Mouse (Mus musculus) thymus, postnatal 0 days (tissue): Measurements from ENCODE around the gene Lce1d. TPM values are rescaled to one million over a fixed set of nuclear protein-coding genes. Genes with fewer than 3 reads are reported as not detected.
"Not testable (repeated sequence)": the region's sequence is repeated elsewhere in the genome, so short reads cannot be mapped to it uniquely, and the experiment has no call there.

Source experiments
- DNase-seq: peaks from one replicate; pipeline ENCODE4 v3.0.0-alpha.2; 2015; ENCODE audit warnings: low spot score
- polyA plus RNA-seq: library from polyadenylated mRNA; unstranded; fragments of >200 nt; fragmentation: Nextera tagmentation; extraction: Ambion mirVana; gene quantifications from 2 replicates; pipeline ENCODE4 v1.2.1, GENCODE M21; 2015

The Lce1d gene
- not detected in 2 replicates for polyA plus RNA-seq

DNA sequence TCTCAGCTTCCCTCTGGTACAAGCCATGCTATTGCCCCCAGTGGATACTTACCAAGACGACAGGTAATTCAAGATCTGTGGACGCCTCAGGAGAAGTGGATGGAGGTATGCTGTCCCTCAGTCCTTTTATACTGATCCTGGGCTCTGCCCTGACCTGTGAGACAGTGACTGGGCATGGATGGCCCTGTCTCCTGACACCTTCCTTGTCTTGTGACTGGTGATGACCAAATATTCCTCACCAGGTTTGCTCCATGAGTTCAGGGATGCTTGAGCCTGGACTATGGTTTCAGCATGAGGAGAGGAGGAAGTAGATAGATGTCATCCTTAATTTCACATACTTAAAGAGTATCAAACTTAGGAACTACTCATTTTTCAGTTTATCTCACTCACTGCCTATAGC is at the start of gene Lce1d:
Gene Lce1d, minus strand, starts transcription at position 101 of the 400 bp plus-strand sequence.
- no peak for DNase-seq

DNA sequence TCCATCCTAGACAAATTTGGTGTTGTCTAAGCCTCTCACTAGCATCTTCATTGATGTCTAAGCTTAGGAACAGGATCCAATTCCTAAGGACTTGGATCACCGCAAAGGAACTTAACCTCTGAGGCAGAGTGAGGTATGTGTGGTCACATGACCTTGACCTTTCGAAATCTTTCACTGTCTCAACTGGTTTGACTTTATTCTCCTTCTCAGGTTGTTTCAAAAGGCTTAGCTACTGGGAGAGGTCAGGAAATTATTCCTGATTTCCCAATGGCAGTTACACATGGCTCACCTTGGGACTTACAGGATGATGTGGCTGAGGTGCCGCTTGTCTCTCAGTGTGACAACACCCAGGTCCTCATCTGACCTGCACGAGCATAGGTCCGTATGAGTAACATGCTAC is 35.6 kb upstream of the Lce1d start:
- no peak for DNase-seq

DNA sequence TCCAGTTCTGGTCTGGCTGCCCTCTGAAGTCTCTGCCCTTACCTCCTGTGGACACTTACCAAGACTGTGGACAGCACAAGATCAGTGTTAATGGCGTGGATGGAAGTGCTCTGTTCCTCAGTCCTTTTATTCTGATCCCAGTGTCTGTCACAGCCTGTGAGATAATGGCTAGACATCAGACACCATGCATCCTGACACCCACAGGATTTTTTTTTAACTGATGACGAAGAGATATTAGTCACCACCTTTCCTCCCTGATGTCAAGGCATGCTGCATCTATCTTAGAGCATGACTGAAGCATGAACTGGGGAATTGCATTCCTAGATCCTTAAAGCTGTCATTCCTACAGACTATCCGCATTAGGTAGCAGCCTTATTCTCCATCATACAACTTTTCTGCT is 33.2 kb upstream of the Lce1d start, which contains the start of gene Lce1f:
Gene Lce1f, minus strand, starts transcription at position 101 of the 400 bp plus-strand sequence.
- DNase-seq: no peak

DNA sequence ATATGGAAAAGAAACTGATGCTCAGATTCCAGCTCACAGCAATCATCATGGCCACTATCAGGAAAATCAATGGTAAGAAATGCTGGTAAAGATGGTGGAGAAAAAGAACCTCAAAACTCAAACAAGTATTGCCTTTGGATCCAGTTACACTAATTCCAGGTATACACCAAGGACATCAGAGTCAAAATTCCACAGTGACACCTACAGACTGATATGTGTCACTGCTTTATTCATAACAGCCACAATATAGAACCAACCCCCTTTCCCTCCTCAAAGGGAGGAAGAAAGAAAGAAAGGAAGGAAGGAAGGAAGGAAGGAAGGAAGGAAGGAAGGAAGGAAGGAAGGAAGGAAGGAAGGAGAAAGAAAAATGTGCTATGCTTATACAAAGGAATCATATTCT is 28.1 kb upstream of the Lce1d start:
- DNase-seq: no peak

DNA sequence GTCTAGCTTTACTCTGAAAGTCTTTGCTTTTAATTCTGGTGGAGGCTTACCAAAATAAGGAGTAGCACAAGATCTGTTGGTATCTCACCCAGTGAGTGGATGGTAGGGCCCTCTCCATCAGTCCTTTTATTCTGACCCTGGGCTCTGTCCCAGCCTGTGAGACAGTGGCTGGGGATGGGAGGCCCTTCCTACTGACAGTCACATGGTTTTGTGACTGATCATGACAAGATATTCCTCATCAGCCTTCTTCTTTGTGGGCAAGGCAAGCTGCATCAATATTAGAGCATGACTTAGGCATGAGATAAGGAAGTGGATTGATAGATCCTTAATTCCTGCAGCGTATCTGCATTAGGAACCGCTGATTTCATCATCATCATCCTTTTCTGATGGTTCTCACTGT is 22.0 kb upstream of the Lce1d start, which contains the start of gene Lce1e:
Gene Lce1e, minus strand, starts transcription at position 101 of the 400 bp plus-strand sequence.
- no peak for DNase-seq

DNA sequence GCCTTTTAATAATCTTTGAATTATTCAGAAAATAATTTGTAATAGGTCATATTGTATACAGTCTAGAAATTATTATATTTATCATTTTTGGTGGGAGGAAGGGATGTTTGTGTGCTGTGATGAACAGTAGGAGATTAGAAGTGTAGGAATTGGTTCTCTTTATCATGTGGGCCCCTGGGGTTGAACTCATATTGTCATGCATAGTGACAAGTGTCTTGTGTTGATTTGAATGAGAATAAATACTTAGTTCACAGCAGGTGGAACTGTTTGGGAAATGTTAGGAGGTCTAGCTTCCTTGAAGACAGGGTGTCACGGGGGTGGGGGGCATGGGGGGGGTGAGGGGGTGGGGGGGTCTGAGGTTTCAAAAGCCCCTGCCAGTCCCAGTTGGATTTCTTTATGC is 7.6 kb upstream of the Lce1d start:
- DNase-seq: no peak

DNA sequence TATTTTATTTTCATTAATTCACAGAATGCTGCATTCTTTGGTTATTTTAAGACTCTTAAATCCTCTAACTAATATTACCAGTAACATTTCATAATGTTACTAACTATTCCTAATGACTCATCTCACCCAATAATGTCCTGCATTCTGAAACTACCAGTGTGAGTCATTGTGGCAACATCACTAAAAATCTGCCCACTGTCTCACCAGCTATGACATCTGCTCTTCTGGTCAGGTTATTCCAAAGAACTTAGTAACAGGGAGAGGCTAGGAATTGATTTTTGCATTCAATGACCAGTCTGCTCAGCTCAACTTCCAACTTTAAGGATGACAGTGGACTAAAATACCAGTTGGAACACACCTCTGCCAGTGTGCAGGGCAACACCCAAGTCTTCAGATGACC is 4.7 kb upstream of the Lce1d start:
- DNase-seq: no peak

DNA sequence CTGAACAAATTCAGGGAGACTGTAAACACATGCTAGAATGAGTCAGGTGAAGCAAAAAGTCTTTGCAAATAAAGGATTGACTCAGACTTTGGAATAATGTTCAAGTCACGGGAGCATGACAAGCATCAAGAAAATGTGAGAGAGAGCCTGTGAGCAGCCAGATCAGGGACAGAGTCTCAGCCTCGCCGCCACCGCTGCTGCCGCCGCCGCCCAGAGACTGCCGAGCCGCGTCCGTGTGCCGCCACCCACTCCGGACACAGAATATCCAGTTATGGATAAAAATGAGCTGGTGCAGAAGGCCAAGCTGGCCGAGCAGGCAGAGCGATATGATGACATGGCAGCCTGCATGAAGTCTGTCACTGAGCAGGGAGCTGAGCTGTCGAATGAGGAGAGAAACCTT is 2.1 kb upstream of the Lce1d start:
- not testable (repeated sequence) for DNase-seq

DNA sequence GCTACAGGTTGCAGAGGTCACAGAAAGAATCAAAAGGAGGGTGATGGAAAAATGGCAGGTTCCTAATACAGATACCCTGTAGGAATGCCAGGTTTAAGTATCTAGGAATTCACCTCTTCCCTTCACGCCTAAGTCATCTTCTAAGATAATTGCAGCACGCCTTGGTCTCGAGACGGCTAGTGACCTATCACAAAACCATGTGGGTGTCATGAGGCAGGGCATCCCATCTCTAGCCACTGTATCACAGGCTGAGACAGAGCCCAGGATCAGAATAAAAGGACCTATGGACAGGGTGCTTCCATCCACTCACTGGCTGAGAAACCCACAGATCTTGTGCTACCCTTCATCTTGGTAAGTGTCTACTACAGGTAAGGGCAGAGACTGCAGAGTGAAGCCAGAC is 8.1 kb downstream of the Lce1d start, which contains the start of gene Lce1c:
Gene Lce1c, plus strand, starts transcription at position 301 of the 400 bp plus-strand sequence.
- DNase-seq: no peak

DNA sequence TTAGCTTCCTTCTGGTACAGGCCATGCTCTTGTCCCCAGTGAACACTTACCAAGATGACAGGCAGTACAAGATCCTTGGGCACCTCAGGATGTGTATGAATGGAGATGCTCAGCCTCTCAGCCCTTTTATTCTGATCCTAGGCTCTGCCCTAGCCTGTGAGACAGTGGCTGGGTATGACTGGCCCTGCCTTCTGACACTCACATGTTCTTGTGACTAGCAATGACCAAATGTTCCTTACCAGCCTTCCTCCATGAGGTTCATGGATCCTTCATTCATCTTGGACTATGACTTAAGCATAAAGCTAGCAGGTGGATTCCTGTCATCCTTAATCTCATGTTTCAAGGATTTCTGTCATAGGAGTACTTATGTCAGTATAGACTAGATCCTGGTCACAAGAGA is 16.8 kb downstream of the Lce1d start, which contains the start of gene Lce1a2:
Gene Lce1a2, minus strand, starts transcription at position 101 of the 400 bp plus-strand sequence.
- no peak for DNase-seq

DNA sequence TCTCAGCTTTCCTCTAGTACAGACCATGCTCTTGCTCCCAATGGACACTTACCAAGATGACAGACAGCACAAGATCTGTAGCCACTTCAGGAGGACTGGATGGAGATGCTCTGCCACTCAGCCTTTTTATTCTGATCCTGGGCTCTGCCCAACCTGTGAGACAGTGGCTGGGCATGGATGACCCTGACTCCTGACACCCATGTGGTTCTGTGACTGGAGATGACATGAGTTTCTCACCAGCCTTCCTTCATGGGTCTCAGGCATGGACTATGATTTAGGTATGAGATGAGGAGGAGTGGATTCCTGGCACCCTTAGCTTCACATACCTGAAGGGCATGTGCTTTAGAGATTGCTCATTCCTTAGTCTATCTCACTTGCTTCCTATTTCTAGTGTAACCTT is 30.2 kb downstream of the Lce1d start, which contains the start of gene Lce1b:
Gene Lce1b, minus strand, starts transcription at position 101 of the 400 bp plus-strand sequence.
- DNase-seq: no peak

DNA sequence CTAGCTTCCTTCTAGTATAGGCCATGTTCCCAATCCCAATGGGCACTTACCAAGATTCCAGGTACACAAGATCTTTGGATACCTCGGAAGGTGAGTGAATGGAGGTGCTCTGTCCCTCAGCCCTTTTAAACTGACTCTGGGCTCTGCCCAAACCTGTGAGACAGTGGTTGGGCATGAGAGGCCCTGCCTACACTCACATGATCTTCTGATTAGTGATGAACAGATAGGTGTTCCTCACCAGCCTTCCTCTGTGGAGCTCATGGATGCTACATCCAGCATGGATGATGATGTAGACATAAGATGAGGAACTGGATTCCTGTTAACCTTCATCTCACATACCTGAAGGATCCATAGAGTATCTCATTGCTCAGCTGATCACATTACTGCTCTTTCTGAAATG is 38.8 kb downstream of the Lce1d start, which contains the start of gene Lce1a1:
Gene Lce1a1, minus strand, starts transcription at position 101 of the 400 bp plus-strand sequence.
- DNase-seq: no peak

DNA sequence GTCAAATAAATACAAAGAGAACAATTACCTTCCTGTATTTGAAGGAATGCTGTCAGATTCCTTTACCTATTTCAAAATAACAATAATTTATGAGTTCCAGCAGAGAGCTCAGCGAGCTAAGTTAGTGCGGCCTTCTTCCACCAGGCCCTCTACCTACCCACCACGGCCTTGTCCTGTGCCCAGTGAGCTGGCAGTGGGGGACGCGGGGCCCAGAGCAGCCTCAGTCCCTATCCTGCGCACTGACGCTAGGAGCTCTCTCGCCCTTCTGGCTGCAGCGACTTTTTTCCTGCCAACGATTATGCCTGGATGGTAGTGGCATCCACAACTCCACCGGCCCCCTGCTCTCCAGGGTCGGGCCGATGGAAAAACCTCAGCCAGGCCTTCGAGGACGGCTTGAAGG is 47.2 kb downstream of the Lce1d start:
- DNase-seq: no peak

DNA sequence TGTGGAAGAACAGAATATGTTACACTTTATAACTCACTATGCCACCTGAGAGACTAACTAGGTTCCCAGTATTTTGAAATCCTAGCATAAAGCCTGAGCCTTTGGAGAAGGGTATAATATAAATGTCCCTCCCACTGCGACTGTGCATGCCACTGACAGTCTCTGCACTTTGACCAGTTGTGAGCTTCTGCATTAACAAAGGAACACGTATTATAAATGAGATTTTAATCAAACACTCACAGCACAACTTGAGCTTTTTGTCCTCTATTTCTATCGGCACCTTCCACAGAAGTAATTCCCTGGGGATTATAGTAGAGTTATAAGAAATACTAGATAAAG is 48.4 kb downstream of the Lce1d start:
- no peak for DNase-seq

DNA sequence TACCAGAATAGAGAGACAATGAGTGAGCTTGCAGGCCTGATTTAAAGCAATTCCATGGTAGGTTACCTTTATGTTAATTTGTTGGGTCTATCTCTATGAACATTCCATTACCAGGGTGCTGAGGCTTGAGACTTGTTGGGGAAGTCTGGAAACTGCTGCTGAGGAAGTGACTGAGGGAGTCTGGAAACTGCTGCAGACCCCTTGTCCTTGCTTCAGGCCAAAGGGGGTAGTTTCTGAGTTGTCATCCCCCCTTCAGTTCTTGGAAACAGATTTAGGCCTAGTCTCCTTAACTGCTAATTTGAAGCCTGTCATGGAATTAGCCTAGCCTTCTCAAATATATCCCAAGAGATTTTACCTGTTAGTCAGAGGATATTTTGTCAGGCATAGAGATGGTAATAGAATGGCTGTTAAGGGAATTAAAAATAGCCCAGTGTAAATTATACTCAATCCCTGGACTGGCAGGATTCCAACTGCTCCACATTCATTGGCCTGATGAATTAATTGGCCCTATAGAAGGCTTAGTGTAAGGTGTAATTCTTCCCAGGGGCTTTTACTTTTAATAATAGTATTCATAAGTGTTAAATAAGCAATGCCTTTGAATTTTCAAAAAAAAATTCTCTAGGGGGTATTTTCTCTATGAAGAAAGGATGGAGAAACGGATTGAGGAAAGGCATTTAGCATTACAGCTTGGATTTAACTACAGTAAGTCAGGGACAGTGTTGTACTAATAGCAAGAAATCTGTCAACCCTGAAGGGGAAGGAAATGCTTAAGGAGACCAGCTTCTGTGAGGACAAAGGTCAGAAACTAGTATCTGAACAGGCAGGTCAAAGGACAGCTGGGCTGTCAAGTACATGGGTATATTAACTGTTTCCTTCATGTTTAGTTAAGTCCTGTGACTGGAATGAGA is 49.0 kb downstream of the Lce1d start:
- DNase-seq: no peak

Other genes starting within 250 kb of the Lce1d start
- 0.68 and 1.1 TPM in 2 replicates for gene Sprr1b, start 248.4 kb downstream of the Lce1d start, polyA plus RNA-seq
- gene Sprr3, start 228.5 kb downstream of the Lce1d start, polyA plus RNA-seq: 1.4 TPM in 1 of 2 replicates, not detected in the other
- 14.9 and 17.7 TPM in 2 replicates for gene Sprr1a, start 201.3 kb downstream of the Lce1d start, polyA plus RNA-seq
- gene Sprr4, start 186.7 kb downstream of the Lce1d start, polyA plus RNA-seq: 1.1 TPM in 1 of 2 replicates, not detected in the other
- 0.46 TPM in 1 of 2 replicates, not detected in the other for gene 2310046K23Rik, start 152.7 kb downstream of the Lce1d start, polyA plus RNA-seq
- 0.14 and 0.25 TPM in 2 replicates for gene Ivl, start 113.5 kb downstream of the Lce1d start, polyA plus RNA-seq
- gene Smcp, start 98.2 kb downstream of the Lce1d start, polyA plus RNA-seq: 0.16 TPM in 1 of 2 replicates, not detected in the other
- not detected in 2 replicates for gene 2210017I01Rik, start 79.7 kb downstream of the Lce1d start, polyA plus RNA-seq
- not detected in 2 replicates for gene Lce6a, start 65.5 kb downstream of the Lce1d start, polyA plus RNA-seq
- gene Lce1a1, start 38.9 kb downstream of the Lce1d start, polyA plus RNA-seq: 0.34 TPM in 1 of 2 replicates, not detected in the other
- gene Lce1b, start 30.3 kb downstream of the Lce1d start, polyA plus RNA-seq: not detected in 2 replicates
- gene Lce1a2, start 16.9 kb downstream of the Lce1d start, polyA plus RNA-seq: 0.20 and 0.49 TPM in 2 replicates
- not detected in 2 replicates for gene Lce1c, start 8.0 kb downstream of the Lce1d start, polyA plus RNA-seq
- 0.27 and 0.39 TPM in 2 replicates for gene Lce1e, start 21.9 kb upstream of the Lce1d start, polyA plus RNA-seq
- gene Lce1f, start 33.1 kb upstream of the Lce1d start, polyA plus RNA-seq: not detected in 2 replicates
- gene Gm38119, start 51.9 kb upstream of the Lce1d start, polyA plus RNA-seq: not detected in 2 replicates
- gene Lce1g, start 65.1 kb upstream of the Lce1d start, polyA plus RNA-seq: 0.14 TPM in 1 of 2 replicates, not detected in the other
- 0.21 and 0.50 TPM in 2 replicates for gene Lce1h, start 77.9 kb upstream of the Lce1d start, polyA plus RNA-seq
- gene Lce1i, start 91.7 kb upstream of the Lce1d start, polyA plus RNA-seq: 0.24 and 0.26 TPM in 2 replicates
- 1.4 and 1.5 TPM in 2 replicates for gene Lce1j, start 103.3 kb upstream of the Lce1d start, polyA plus RNA-seq
- not detected in 2 replicates for gene Lce1k, start 120.7 kb upstream of the Lce1d start, polyA plus RNA-seq
- 0.04 and 0.10 TPM in 2 replicates for gene Kprp, start 140.0 kb upstream of the Lce1d start, polyA plus RNA-seq
- not detected in 2 replicates for gene Lce1l, start 164.1 kb upstream of the Lce1d start, polyA plus RNA-seq
- gene 2310050C09Rik, start 183.0 kb upstream of the Lce1d start, polyA plus RNA-seq: 0.19 TPM in 1 of 2 replicates, not detected in the other
- gene Lce3a, start 239.0 kb upstream of the Lce1d start, polyA plus RNA-seq: 0.42 TPM in 1 of 2 replicates, not detected in the other
- gene Lce3b, start 245.8 kb upstream of the Lce1d start, polyA plus RNA-seq: 1.8 and 2.0 TPM in 2 replicates